Mouse (Mus musculus) hindbrain, embryonic 10.5 days (tissue): Measurements from ENCODE around the gene Alpi. TPM values are rescaled to one million over a fixed set of nuclear protein-coding genes. Genes with fewer than 3 reads are reported as not detected.
A peak's percentile ranks its signal among the peaks of the same experiment; 100 is the strongest.

Experiments
- DNase-seq: peaks from one replicate; pipeline ENCODE4 v3.0.0-alpha.2; 2017; ENCODE audit warnings: low spot score
- H3K27ac ChIP-seq: fragments of 300-500 bp; sonication (generic); 2 replicates; pipeline ENCODE4 v1.5.1; 2016; ENCODE audit warnings: mild to moderate bottlenecking, moderate library complexity
- H3K27me3 ChIP-seq: fragments of 300-500 bp; sonication (generic); 2 replicates; pipeline ENCODE4 v1.6.1; 2016; ENCODE audit warnings: mild to moderate bottlenecking; ENCODE audit not compliant: poor library complexity, insufficient read depth, severe bottlenecking
- H3K36me3 ChIP-seq: fragments of 300-500 bp; sonication (generic); 2 replicates; pipeline ENCODE4 v1.6.1; 2016; ENCODE audit warnings: mild to moderate bottlenecking, moderate library complexity
- H3K4me1 ChIP-seq: fragments of 300-500 bp; sonication (generic); replicated peaks from 2 replicates; pipeline ENCODE4 v1.6.1; 2016; ENCODE audit warnings: mild to moderate bottlenecking
- H3K4me3 ChIP-seq: fragments of 300-500 bp; sonication (generic); 2 replicates; pipeline ENCODE4 v1.5.1; 2016; ENCODE audit warnings: mild to moderate bottlenecking, moderate library complexity
- H3K9me3 ChIP-seq: fragments of 300-500 bp; sonication (generic); 2 replicates; pipeline ENCODE4 v1.6.1; 2016; ENCODE audit warnings: mild to moderate bottlenecking, moderate library complexity
- WGBS: fragments of 180-500 bp; shearing (Covaris S2); methylation state at CpG from one replicate; pipeline ENCODE4 v1.1.7; 2016; 5-methylcytosine and 5-hydroxymethylcytosine counted together
- polyA plus RNA-seq: library from polyadenylated mRNA; unstranded; fragments of >200 nt; fragmentation: Nextera tagmentation; extraction: Ambion mirVana; gene quantifications from 2 replicates; pipeline ENCODE4 v1.2.1, GENCODE M21; 2016

Gene Alpi
- polyA plus RNA-seq, result not detected in 2 replicates

DNA sequence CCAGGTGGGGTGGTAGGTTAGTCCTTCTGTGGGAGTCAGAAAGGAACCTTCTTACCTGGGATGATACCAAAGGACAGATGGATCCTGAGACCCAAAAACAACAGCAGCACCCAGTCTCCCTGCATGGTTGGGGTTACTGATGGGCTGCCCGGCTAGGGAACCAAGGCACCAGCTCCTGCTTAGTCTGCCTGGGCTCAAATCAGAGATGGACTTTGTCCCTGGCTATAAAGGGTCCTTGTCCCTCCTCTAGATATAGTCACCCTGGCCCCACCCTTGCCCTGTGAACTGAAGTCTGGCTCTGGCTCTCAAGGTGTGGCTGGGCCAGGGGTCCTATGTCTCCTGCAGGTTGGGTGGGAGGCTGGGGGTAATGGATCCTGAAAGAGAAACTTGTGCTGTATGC is at the start of gene Alpi:
Alpi (minus strand) TSS at position 196 of the 400 bp plus-strand sequence.
- Histone ChIP-seq H3K36me3 (no peaks in the 10 kb centered on the region), H3K27ac (no peak within 1 kb of the TSS), H3K9me3 (no peaks in the 10 kb centered on the region), H3K4me3 (no peak within 1 kb of the TSS), H3K27me3 (peaks cover 37% of the 10 kb centered on the region), H3K4me1 (peaks cover 7% of the 10 kb centered on the region; the same call in 1 of the 2 replicates)
- 91% methylated on average over 1 of the region's 1 CpGs for whole genome bisulfite sequencing
- no peak for DNase-seq

DNA sequence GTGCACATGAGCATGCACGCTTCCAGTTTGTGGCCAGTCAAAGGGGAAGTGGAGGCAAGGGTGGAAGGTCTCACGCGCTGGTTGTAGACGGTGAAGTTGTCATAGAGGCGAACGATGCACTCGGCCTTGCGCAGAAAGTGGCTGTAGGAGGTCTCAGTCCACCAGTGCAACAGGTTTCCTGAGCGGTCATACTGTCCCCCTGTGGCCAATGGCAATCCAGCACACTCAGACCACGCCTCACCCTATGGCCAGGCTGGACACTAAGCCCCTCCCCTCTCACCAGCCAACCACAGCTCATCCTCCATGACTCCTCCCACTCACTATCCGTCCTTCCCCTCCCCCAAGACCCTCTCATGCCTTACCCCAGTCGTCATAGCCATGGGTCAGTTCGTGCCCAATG is 48.0 kb upstream of the Alpi start:
- DNase-seq, result peak; percentile 36
- 19% methylated on average over 13 of the region's 13 CpGs for WGBS
- Histone ChIP-seq H3K9me3 (no peaks in the 10 kb centered on the region), H3K36me3 (no peaks in the 10 kb centered on the region), H3K27me3 (peaks cover 80% of the 10 kb centered on the region), H3K27ac (no peak overlapping the region), H3K4me1 (peaks cover 31% of the 10 kb centered on the region), H3K4me3 (peak overlapping the region; percentile 28)

DNA sequence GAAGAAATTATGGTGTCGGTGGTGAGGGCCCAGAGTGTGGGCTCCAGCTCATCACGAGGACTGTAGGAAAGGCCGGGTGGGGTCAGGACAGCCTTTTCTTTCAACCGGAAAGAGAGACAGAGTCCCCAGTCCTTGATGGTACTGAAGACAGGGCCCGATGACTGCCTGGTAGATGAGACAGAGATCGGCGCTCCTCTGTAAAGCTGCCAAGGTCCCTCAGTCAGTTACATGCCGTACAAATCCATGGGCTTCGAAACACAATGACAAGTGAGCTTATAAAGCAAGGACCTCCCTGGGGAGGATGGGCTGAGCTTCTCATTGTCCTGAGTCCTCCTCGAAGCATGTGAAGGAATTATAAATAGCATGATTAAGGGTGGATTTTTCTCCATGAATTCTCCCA is 41.7 kb upstream of the Alpi start:
- DNase-seq, result no peak
- no peaks in the 10 kb centered on the region for H3K9me3 ChIP-seq
- WGBS, result 85% methylated on average over 10 of the region's 10 CpGs
- H3K4me1 ChIP-seq, result peaks cover 9% of the 10 kb centered on the region; the same call in 1 of the 2 replicates
- no peaks in the 10 kb centered on the region for H3K36me3 ChIP-seq
- peaks cover 23% of the 10 kb centered on the region for H3K27me3 ChIP-seq
- H3K27ac ChIP-seq, result 0 out of 2 replicates have a peak overlapping the region, but pooled peaks have one; percentile 50
- H3K4me3 ChIP-seq, result no peak overlapping the region

DNA sequence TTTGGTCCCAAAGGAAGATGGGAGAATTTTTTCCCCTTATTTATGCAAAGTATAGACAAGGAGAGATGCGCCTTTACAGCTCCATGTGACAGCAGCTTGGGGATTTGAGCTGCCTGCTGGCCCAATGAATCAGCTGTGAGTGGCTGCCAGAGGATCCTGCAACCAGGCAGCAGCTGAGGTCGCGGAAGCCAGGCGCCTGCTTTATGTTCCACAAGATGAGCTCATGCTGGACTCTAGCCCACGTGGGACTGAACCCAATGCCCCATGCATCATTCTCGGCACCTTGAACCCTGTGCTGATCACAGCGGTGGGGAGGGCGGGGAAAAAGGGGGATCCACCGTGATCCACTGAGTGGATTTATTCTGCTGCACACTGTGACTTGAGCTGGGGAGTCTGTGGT is 41.0 kb upstream of the Alpi start:
- peaks cover 17% of the 10 kb centered on the region for H3K27me3 ChIP-seq
- peaks cover 9% of the 10 kb centered on the region; the same call in 1 of the 2 replicates for H3K4me1 ChIP-seq
- WGBS, result 77% methylated on average over 9 of the region's 9 CpGs
- H3K4me3 ChIP-seq, result no peak overlapping the region
- H3K27ac ChIP-seq, result 0 out of 2 replicates have a peak overlapping the region, but pooled peaks have one; percentile 50
- H3K9me3 ChIP-seq, result no peaks in the 10 kb centered on the region
- DNase-seq, result no peak
- no peaks in the 10 kb centered on the region for H3K36me3 ChIP-seq

DNA sequence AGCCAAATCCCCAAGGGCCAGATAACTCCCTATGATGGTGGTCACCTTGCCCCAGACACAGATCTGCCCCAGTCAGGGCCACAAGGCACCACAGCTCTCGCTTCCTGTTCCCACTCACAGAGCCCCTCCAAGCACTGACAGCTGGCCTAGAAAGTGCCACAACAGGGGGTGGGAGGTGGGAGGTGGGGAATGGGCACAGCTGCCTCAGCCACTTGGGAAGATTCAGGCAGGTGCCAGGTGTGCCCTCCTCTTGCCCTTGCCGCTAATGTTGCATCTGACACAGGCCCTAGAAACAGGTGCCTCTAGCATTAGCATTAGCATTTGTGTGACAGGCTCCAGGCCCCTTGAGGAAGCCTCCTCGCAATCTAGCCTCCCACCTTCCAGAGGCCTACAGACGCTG is 40.1 kb upstream of the Alpi start:
- Histone ChIP-seq H3K27ac (no peak overlapping the region), H3K9me3 (no peaks in the 10 kb centered on the region), H3K27me3 (peaks cover 14% of the 10 kb centered on the region), H3K36me3 (no peaks in the 10 kb centered on the region), H3K4me3 (no peak overlapping the region), H3K4me1 (peaks cover 9% of the 10 kb centered on the region; the same call in 1 of the 2 replicates)
- DNase-seq, result no peak
- WGBS, result 85% methylated on average over 4 of the region's 4 CpGs

DNA sequence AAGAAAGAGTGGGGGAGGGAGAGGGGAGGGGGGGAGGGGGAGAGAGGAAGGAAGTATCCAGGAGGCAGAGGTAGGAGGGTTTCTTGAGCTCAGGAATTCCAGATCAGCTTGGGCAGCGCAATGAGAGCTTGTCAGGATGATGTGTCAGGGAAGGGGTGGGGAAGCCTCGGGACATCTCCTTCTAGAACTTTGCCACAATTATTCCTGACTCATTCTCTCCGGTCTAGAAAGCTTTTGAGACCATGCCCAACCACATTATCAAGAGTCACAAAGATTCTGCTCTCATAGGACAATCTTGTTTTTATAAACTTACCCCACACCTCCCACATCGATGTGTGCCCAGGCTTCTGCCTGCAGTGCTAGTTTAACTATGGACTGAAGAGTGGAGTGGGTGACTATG is 30.4 kb upstream of the Alpi start:
- H3K36me3 ChIP-seq, result no peaks in the 10 kb centered on the region
- H3K27me3 ChIP-seq, result peaks cover 26% of the 10 kb centered on the region
- no peak overlapping the region for H3K4me3 ChIP-seq
- no peak for DNase-seq
- H3K9me3 ChIP-seq, result no peaks in the 10 kb centered on the region
- peaks cover 8% of the 10 kb centered on the region for H3K4me1 ChIP-seq
- WGBS, result 81% methylated on average over 4 of the region's 4 CpGs
- H3K27ac ChIP-seq, result no peak overlapping the region

DNA sequence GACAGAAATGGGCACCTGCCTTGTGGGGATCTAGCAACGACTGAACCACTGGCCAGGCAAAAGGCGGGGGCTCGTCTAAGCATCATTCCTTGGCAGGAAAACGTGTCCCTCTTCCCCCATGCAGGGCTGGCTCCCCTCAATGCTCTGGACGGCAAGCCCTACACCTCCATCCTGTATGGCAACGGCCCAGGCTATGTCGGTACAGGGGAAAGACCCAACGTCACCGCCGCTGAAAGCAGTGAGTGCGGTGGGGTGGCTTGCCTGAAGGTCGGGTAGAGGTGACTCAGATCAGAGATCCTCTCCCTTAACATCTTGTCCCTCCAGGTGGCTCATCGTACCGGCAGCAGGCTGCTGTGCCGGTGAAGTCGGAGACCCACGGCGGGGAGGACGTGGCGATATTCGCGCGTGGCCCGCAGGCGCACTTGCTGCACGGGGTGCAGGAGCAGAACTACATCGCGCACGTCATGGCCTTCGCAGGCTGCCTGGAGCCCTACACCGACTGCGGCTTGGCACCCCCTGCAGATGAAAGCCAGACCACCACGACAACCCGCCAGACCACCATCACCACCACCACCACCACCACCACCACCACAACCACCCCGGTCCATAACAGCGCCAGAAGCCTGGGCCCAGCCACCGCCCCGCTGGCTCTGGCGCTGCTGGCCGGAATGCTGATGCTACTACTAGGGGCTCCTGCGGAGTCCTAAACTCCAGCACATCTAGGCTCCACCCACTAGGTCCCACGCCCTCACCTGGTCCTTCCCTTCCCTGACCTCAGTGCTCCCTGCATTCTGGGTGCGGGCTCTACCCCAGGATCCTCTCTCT is 26.0 kb upstream of the Alpi start:
- H3K4me3 ChIP-seq, result peak overlapping the region; percentile 27
- 7% methylated on average over 43 of the region's 43 CpGs for WGBS
- DNase-seq, result peak; percentile 8

DNA sequence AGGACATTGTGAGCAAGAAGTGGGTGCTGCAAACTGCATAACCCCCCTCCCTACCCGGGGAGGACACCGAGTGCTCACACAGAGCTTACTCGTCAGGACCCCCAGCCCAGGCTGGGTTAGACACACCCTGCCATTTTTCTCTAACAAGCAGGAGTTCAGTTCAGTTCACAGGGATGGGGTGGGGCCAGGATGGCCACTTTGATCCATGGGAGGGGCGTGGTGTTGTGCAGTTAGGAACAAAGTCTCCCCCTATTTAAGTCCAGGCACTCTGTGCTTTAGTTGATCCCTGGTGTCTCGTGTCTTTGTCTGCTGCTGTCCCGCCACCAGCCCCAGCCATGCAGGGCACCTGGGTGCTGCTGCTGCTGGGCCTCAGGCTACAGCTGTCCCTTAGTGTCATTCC is 23.3 kb upstream of the Alpi start, which contains the start of gene Akp3:
Akp3 (plus strand) TSS at position 301 of the 400 bp plus-strand sequence.
- H3K27ac ChIP-seq, result no peak within 1 kb of the TSS
- no peak within 1 kb of the TSS for H3K4me3 ChIP-seq
- H3K27me3 ChIP-seq, result peaks cover 46% of the 10 kb centered on the region
- H3K9me3 ChIP-seq, result no peaks in the 10 kb centered on the region
- WGBS, result 77% methylated on average over 6 of the region's 6 CpGs
- DNase-seq, result no peak
- no peaks in the 10 kb centered on the region for H3K36me3 ChIP-seq
- peaks cover 8% of the 10 kb centered on the region for H3K4me1 ChIP-seq

More for the DNA sequence above, 26.0 kb upstream of the Alpi start:
- H3K4me1 ChIP-seq, result peaks cover 8% of the 10 kb centered on the region
- H3K9me3 ChIP-seq, result no peaks in the 10 kb centered on the region
- no peak overlapping the region for H3K27ac ChIP-seq
- H3K36me3 ChIP-seq, result no peaks in the 10 kb centered on the region
- peaks cover 46% of the 10 kb centered on the region for H3K27me3 ChIP-seq

DNA sequence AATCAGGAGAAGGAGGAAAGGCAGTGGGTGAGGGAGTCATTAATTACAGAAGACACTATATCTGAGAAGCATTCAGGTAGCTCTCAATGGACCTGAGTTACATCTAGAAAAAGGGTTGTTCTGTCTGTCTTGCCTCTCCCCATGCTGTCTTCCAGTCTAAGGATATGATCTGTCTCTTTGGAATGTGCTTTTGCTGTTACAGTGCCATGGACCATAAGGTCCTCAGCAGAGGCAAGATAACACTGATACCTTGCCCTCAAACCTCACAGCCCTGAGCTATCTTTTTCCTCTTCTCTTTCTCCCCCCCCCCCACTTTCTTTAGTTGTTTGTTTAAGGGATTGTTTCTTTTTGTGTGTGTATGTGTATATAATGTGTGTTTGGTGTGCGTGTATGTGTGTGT is 13.4 kb upstream of the Alpi start:
- H3K4me1 ChIP-seq, result no peaks in the 10 kb centered on the region
- no peaks in the 10 kb centered on the region for H3K27me3 ChIP-seq
- no peaks in the 10 kb centered on the region for H3K9me3 ChIP-seq
- no peaks in the 10 kb centered on the region for H3K36me3 ChIP-seq
- H3K27ac ChIP-seq, result no peak overlapping the region
- WGBS, result 96% methylated on average over 1 of the region's 1 CpGs
- no peak for DNase-seq
- H3K4me3 ChIP-seq, result no peak overlapping the region

DNA sequence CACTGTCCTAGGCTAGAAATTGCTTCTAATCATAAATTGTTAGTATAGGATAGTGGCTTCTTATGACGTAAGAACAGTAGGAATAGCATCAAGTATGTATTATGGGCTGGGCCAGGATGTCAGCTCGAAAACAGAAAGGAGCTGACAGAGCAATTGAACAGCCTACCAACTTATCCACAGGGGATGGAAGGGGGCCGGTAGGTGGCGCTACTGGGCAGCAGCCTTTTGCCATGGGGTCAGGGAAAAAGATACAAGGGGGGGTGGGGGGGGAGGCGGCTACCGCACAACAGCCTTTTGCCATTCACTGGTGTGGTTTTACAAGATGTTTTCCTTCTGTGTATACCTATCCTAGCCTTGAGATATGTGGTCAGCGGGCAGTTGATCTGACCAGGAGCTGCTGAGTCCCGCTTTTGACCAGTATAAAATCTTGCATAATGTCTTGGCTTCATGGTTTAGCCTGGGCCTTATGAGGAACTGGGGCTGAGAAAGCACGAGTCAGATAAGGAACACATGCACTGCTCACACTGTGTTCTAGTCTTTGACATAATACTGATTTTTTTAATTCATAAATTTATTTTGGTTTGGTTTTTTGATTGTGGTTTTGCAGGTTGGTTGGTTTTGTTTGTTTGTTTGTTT is 10.4 kb upstream of the Alpi start:
- H3K27me3 ChIP-seq, result no peaks in the 10 kb centered on the region
- H3K27ac ChIP-seq, result no peak overlapping the region
- H3K9me3 ChIP-seq, result no peaks in the 10 kb centered on the region
- peak; percentile 32 for DNase-seq
- no peaks in the 10 kb centered on the region for H3K4me1 ChIP-seq
- no peak overlapping the region for H3K4me3 ChIP-seq
- WGBS, result 37% methylated on average over 9 of the region's 9 CpGs
- H3K36me3 ChIP-seq, result no peaks in the 10 kb centered on the region

DNA sequence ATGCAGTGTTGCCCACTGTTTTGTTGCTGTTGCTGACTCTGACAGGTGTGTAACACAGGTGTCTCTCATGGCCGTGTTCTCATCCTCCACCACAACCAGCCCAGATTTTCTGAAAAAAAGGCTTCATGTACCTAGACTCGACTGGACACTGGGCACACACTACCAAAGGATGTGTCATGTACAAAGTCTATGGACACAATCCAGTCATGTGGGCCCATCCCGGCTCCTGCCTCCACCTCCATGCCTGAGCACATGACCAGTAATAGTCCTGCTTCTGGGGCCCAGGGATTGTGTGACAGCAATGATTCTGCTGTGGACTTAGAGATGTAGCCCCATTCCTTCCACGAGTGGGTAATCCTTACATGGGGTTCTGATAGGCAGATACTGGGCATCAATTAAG is 7.2 kb upstream of the Alpi start:
- WGBS, result 88% methylated on average over 4 of the region's 4 CpGs
- Histone ChIP-seq H3K9me3 (no peaks in the 10 kb centered on the region), H3K27ac (no peak overlapping the region), H3K4me3 (no peak overlapping the region), H3K4me1 (no peaks in the 10 kb centered on the region), H3K36me3 (no peaks in the 10 kb centered on the region), H3K27me3 (no peaks in the 10 kb centered on the region)
- no peak for DNase-seq

DNA sequence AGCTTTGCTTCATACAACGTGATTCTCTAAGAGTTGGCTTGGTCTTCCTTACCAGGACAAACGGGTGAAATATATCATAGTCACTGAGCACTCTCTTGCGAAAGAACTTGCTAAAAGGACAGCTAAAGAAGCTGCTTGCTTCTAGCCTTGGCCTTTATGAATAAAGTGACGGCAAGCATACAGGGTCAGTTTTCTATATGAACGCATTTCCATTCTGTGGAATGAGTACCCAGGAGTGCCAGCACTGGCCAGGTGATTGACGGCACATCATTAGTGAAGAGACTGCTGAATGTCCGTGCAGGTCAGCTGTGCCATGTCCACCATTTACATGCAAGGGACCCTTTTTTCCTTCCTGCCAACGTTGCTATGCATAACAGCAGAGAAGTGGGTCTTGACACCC is 5.1 kb upstream of the Alpi start:
- no peaks in the 10 kb centered on the region for H3K36me3 ChIP-seq
- DNase-seq, result no peak
- no peak overlapping the region for H3K4me3 ChIP-seq
- no peaks in the 10 kb centered on the region for H3K4me1 ChIP-seq
- no peaks in the 10 kb centered on the region for H3K27me3 ChIP-seq
- no peak overlapping the region for H3K27ac ChIP-seq
- WGBS, result 81% methylated on average over 8 of the region's 8 CpGs
- H3K9me3 ChIP-seq, result no peaks in the 10 kb centered on the region

DNA sequence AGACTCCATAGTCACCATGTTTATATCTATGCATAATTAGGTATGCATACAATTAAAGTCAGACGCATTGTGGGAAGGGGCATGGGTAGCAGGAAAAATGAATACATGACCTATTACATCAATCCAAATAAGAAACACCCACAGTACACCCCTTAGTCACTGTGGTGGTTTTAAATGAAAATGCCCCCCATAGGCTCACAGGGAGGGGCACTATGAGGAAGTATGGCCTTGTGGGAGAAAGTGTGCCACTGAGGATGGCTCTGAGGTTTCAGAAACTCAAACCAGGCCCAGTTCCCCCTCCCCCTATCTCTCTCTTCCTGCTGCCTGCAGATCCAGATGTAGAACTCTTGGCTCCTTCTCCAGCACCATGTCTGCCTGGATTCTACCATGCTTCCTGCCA is 2.5 kb upstream of the Alpi start:
- Histone ChIP-seq H3K4me1 (no peaks in the 10 kb centered on the region), H3K4me3 (no peak overlapping the region), H3K36me3 (no peaks in the 10 kb centered on the region), H3K27me3 (peaks cover 14% of the 10 kb centered on the region), H3K27ac (no peak overlapping the region), H3K9me3 (no peaks in the 10 kb centered on the region)
- DNase-seq, result no peak
- 84% methylated on average over 1 of the region's 1 CpGs for WGBS
